Mouse (Mus musculus) bone marrow, adult 2 months (tissue): Measurements from ENCODE around the gene Frem2.

Experiments used
- CTCF ChIP-seq: fragments of 200-500 bp; IDR thresholded peaks from 2 replicates; pipeline ENCODE4 v1.5.1; 2011; ENCODE audit warnings: low read length, control low read depth; ENCODE audit not compliant: control insufficient read depth, insufficient read depth
- POLR2A ChIP-seq: fragments of 200-500 bp; IDR thresholded peaks from 2 replicates; pipeline ENCODE4 v1.6.1; 2011; ENCODE audit warnings: low read depth, mild to moderate bottlenecking, control low read depth, low read length, borderline replicate concordance; ENCODE audit not compliant: control insufficient read depth

DNA sequence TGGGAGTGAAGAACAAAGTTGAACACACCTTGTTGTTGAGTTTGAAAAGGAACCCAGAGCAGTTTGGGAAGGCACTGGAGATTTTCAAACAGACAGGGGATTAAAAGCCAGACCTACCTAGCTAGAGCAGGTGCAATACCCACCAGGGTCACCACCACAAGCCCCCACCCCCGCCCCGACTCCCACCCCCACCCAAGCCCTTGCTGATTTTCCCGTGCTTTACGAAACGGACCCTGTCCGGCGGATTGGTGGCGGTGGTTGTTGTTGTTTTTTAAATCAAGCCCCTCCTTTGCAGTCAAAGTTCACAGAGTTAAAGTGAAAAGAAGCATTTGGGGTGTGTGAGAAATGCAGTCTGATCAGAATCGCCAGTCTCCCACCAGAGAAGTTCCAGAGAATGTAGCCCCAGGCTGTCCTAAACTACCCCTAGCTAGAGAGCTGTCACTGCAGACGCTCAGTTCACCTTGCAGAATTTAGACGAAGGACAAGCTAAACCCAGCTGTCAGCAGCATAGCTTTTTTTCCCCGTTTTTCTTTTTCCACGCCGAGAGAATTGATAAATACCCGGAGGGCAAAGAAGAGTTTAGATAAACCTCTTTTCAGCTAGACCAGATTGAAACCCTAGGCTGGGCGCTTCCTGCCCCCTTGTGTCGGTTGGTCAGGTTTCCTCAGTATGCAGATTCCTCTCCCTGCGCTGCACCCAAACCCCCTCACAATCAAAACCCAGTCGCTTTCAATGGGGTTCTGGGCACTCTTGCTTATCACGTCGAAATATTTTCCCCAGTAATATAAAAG lies 784 bp upstream of the Frem2 start:
- no peak for TF ChIP-seq CTCF
- no peak for TF ChIP-seq POLR2A
